Mouse (Mus musculus): ENCODE data around the gene Ahnak2.

The Ahnak2 gene

DNA sequence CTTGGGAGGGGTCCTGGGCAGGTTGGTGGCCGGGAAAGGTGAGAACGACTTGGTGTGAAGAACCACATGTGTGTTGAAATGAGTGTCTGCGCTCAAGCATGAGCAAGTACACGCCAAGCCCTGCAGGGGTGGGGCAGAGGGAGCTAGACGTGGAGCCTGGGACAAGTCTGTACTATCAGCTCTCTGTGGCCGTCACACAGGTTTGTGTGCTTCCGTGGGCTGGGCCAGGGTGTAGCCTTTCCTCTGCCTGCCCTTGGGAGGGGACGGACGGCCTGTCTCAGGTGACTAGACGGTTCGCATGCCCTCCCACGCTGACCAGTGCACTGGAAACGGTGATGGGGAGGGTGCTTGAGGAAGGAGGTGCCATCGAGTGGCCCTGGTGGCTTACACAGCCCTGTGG lies 71.6 kb downstream of the Ahnak2 start:
- peak in 1 of 2 experiments; percentile 7 for DNase-seq

DNA sequence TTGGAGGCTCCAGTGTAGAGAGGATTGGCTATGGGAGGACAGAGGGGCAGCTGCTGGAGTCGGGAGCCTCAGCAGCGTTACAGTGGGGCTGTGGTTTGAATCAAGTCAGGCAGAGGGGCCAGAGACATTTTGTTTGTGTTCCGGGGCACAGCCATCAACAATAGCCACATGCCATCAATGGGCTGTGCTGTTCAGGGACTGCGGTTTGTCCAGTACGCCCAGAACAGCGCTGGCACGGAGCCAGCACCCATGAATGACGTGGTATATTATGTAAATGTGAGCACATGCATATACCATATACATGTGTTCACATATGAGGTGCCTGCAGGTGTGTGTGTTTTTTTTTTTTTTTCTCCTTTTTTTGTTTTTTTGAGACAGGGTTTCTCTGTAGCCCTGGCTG lies 74.7 kb downstream of the Ahnak2 start:
- DNase-seq, result peak in 1 of 2 experiments; percentile 45

DNA sequence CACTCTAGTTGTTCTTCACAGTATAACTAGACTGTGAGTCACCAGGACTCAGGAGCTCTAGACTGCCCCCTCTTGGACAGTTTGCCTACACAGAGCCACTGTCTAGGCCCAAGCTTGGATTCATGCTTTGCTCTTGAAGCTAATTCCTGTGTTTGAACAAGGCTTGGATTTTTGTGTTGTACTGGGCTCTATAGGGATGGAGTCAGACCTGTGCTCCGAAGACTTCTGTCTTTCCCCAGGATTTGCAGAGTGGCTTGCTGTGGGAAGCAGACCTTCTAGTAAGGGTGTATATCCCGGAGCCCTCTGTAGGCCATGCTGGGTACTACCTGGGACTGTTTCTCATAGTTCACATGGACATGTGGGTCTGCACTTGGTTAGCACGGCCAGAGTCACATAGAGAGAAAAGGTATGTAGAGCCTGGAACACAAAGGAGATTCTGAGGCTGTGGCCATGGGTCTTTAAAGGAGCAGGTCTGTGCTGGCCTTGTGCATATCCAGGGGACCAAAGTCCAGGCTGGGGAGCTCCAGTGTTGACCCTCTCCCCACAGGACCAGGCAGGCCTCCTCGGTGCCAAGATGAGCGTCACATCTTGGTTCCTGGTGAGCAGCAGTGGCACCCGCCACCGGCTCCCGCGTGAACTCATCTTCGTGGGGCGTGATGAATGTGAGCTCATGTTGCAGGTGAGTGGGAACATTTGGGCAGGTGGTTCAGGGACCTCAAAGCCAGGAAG lies 78.2 kb downstream of the Ahnak2 start:
- peak; percentile 85 to 90 for DNase-seq

DNA sequence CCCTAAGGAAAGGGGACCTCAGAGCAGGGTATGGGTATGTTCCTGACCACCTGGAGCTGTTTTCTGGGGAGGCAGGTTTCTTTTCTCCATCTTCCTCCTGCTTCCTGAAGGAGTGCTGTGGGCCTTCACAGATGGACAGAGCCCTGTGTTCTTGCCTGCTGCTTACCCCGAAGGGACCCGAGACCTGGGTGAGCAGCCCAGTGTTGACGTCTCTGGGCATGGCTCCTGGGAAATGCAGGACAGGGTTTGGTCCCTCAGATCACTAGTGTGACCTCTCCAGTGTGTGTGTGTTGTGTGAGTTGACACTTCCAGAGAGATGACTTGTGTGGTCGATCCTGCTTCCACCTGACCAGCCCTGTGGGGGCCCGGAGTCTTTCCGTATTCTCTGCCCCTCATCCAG lies 79.0 kb downstream of the Ahnak2 start:
- peak in 1 of 2 experiments; percentile 21 for DNase-seq

DNA sequence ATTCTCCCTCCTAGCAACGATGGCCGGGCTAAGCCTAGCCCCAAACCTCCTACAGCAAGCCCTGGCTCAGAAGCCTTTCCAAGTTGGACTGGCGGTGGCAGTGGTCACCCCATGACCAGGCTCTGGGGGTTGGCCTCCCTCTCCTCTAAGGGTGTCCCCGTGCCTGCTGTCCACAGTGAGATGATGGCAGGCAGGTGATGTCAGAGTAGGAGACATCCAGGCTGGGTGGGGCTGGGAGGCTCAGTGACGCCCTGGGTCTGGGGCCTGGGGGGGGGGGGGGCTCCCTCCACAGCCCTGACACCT lies 79.5 kb downstream of the Ahnak2 start:
- DNase-seq, result peak in 1 of 2 experiments; percentile 52

DNA sequence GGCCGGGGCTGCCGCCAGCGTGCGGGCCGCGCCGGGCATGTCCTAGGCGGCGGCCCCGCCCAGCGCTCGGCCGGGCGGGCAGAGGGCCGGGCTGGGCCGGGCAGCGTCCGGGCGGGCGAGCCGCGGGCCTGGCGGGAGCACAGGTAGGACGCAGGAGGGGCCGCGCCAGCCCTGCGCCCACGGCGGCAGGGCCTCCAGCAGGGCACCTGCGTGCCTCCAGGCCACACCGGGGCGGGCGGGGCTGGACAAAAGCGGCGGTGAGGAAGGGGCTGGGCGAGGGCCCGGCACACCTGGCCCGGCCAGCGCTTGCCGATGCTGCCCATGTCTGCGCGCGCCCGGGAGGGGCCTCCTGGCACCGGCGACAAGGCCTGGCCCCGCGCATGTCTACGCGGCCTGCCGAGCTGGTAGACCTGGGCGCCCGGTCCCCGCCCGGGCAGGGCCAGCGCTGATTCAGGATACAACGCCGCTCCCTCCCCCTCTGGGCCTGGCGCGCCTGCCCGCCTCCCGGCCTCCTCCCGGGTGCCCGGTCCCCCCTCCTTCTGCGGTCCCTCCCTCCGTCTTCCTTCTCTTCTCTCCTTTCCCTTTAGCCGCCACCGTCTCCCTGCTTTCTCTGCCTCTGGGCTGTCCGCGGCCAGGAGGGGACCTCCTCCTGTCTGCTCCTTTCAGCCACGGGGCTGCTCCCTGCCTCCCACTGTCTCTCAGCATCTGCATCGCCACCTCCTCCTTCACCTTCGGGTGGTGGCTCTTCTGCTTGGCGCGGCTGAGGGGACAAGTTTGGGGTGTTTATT lies 80.0 kb downstream of the Ahnak2 start:
- peak; percentile 80 to 84 for DNase-seq
